Mouse (Mus musculus) lung, embryonic 14.5 days (tissue): Measurements from ENCODE around the gene Adi1. TPM values are rescaled to one million over a fixed set of nuclear protein-coding genes. Genes with fewer than 3 reads are reported as not detected.
A peak's percentile ranks its signal among the peaks of the same experiment; 100 is the strongest.

Experiments used
- ATAC-seq: fragments of 200-750 bp; cut with Nextera tagmentation; 2 replicates; pipeline ENCODE4 v1.8.0; 2017; ENCODE audit warnings: mild to moderate bottlenecking, moderate TSS enrichment, moderate library complexity; ENCODE audit not compliant: insufficient read depth
- DNase-seq: peaks from one replicate; pipeline ENCODE4 v3.0.0-alpha.2; 2015
- H3K27ac ChIP-seq: fragments of 300-500 bp; sonication (generic); 2 replicates; pipeline ENCODE4 v1.5.1; 2014; ENCODE audit warnings: low read depth, mild to moderate bottlenecking, moderate library complexity
- H3K27me3 ChIP-seq: fragments of 300-500 bp; sonication (generic); 2 replicates; pipeline ENCODE4 v1.6.1; 2014; ENCODE audit warnings: low read length, control low read depth; ENCODE audit not compliant: insufficient read depth
- H3K36me3 ChIP-seq: fragments of 300-500 bp; sonication (generic); 2 replicates; pipeline ENCODE4 v1.6.1; 2014; ENCODE audit warnings: control low read depth; ENCODE audit not compliant: insufficient read depth
- H3K4me1 ChIP-seq: fragments of 300-500 bp; sonication (generic); 2 replicates; pipeline ENCODE4 v1.6.1; 2014; ENCODE audit warnings: antibody characterized with exemption, control low read depth; ENCODE audit not compliant: insufficient read depth
- H3K4me2 ChIP-seq: fragments of 300-500 bp; sonication (generic); 2 replicates; pipeline ENCODE4 v1.6.1; 2014; ENCODE audit warnings: mild to moderate bottlenecking
- H3K4me3 ChIP-seq: fragments of 300-500 bp; sonication (generic); 2 replicates; pipeline ENCODE4 v1.5.1; 2014; ENCODE audit warnings: low read depth, low read length
- H3K9ac ChIP-seq: fragments of 300-500 bp; sonication (generic); 2 replicates; pipeline ENCODE4 v1.6.1; 2014
- H3K9me3 ChIP-seq: fragments of 300-500 bp; sonication (generic); 2 replicates; pipeline ENCODE4 v1.6.1; 2016; ENCODE audit warnings: low read depth, low read length, control low read depth
- CTCF ChIP-seq: IDR thresholded peaks from 2 replicates; pipeline ENCODE4 v1.5.1; 2016; ENCODE audit warnings: antibody characterized with exemption, low read depth
- WGBS: fragments of 180-500 bp; shearing (Covaris S2); extraction: QIAGEN DNeasy Blood & Tissue Kit; methylation state at CpG from one replicate; pipeline ENCODE4 v1.1.7; 2014; 5-methylcytosine and 5-hydroxymethylcytosine counted together
- polyA plus RNA-seq: library from polyadenylated mRNA; unstranded; fragments of >200 nt; fragmentation: Nextera tagmentation; extraction: Ambion mirVana; gene quantifications from 2 replicates; pipeline ENCODE4 v1.2.1, GENCODE M21; 2014

Gene Adi1
- polyA plus RNA-seq, 1 experiment from 2014 or later: 80.8 TPM

GRCm38 (mm10) chr12:28675925-28676209, 836 bp downstream of the Adi1 start:
- Histone ChIP-seq H3K4me3 (peak overlapping the region; percentile 53), H3K4me1 (peaks cover 9% of the 10 kb centered on the region), H3K27ac (peak overlapping the region; percentile 95), H3K9me3 (no peaks in the 10 kb centered on the region), H3K36me3 (peaks cover 9% of the 10 kb centered on the region), H3K9ac (peak overlapping the region; percentile 62), H3K27me3 (no peaks in the 10 kb centered on the region), H3K4me2 (peak overlapping the region; percentile 74)
- DNase-seq (no peak), ATAC-seq (0 out of 2 replicates have a peak, but pooled peaks have one; percentile 3)
- 51% methylated on average over 5 of the region's 5 CpGs for WGBS
- TF ChIP-seq CTCF: no peak

- no peak for TF ChIP-seq CTCF
- Histone ChIP-seq H3K4me1 (no peaks in the 10 kb centered on the region), H3K27ac (no peak overlapping the region), H3K9ac (no peak overlapping the region), H3K36me3 (peaks cover 21% of the 10 kb centered on the region), H3K9me3 (no peaks in the 10 kb centered on the region), H3K4me3 (no peak overlapping the region), H3K27me3 (no peaks in the 10 kb centered on the region), H3K4me2 (no peak overlapping the region)
- no peak for ATAC-seq
- DNase-seq: no peak
- WGBS: 87% methylated on average over 1 of the region's 1 CpGs
Measured at GRCm38 (mm10) chr12:28684674-28685073, 9.6 kb downstream of the Adi1 start.

GRCm38 (mm10) chr12:28685771-28686170, 10.7 kb downstream of the Adi1 start:
- TF ChIP-seq CTCF: no peak
- Histone ChIP-seq H3K4me3 (no peak overlapping the region), H3K9me3 (no peaks in the 10 kb centered on the region)

GRCm38 (mm10) chr12:28686199-28686879, 11.3 kb downstream of the Adi1 start:
- no peak overlapping the region for H3K4me3 ChIP-seq
- 64% methylated on average over 8 of the region's 8 CpGs for WGBS
- no peak overlapping the region for H3K4me2 ChIP-seq
- H3K9ac ChIP-seq: no peak overlapping the region
- no peak overlapping the region for H3K27ac ChIP-seq
- H3K36me3 ChIP-seq: peaks cover 28% of the 10 kb centered on the region
- no peaks in the 10 kb centered on the region for H3K27me3 ChIP-seq
- no peaks in the 10 kb centered on the region for H3K4me1 ChIP-seq
- ATAC-seq (no peak), DNase-seq (no peak)
- H3K9me3 ChIP-seq: no peaks in the 10 kb centered on the region
- TF ChIP-seq CTCF: no peak

More at GRCm38 (mm10) chr12:28685771-28686170, 10.7 kb downstream of the Adi1 start:
- Histone ChIP-seq H3K27me3 (no peaks in the 10 kb centered on the region), H3K36me3 (peaks cover 28% of the 10 kb centered on the region), H3K9ac (no peak overlapping the region), H3K4me1 (no peaks in the 10 kb centered on the region), H3K4me2 (no peak overlapping the region), H3K27ac (no peak overlapping the region)
- WGBS: 62% methylated on average over 3 of the region's 3 CpGs
- DNase-seq (no peak), ATAC-seq (no peak)

- no peak for TF ChIP-seq CTCF
- no peaks in the 10 kb centered on the region for H3K27me3 ChIP-seq
- ATAC-seq (no peak), DNase-seq (no peak)
- H3K4me3 ChIP-seq: no peak overlapping the region
- H3K4me2 ChIP-seq: no peak overlapping the region
- no peak overlapping the region for H3K9ac ChIP-seq
- H3K36me3 ChIP-seq: peaks cover 41% of the 10 kb centered on the region
- H3K4me1 ChIP-seq: no peaks in the 10 kb centered on the region
- H3K9me3 ChIP-seq: no peaks in the 10 kb centered on the region
- 85% methylated on average over 6 of the region's 6 CpGs for WGBS
- no peak overlapping the region for H3K27ac ChIP-seq
Measured at GRCm38 (mm10) chr12:28688996-28689395, 14.0 kb downstream of the Adi1 start.

GRCm38 (mm10) chr12:28690730-28691129, 15.7 kb downstream of the Adi1 start:
- Histone ChIP-seq H3K4me2 (no peak overlapping the region), H3K36me3 (peaks cover 46% of the 10 kb centered on the region), H3K27me3 (no peaks in the 10 kb centered on the region), H3K4me3 (no peak overlapping the region), H3K9ac (no peak overlapping the region), H3K4me1 (no peaks in the 10 kb centered on the region), H3K27ac (no peak overlapping the region), H3K9me3 (no peaks in the 10 kb centered on the region)
- ATAC-seq (no peak), DNase-seq (no peak)
- 92% methylated on average over 7 of the region's 7 CpGs for WGBS
- no peak for TF ChIP-seq CTCF

- DNase-seq (peak; percentile 48), ATAC-seq (peak; percentile 68)
- TF ChIP-seq CTCF: no peak
- Histone ChIP-seq H3K27me3 (no peaks in the 10 kb centered on the region), H3K4me1 (no peaks in the 10 kb centered on the region), H3K27ac (no peak overlapping the region), H3K36me3 (peaks cover 60% of the 10 kb centered on the region), H3K4me2 (no peak overlapping the region), H3K9ac (no peak overlapping the region), H3K9me3 (no peaks in the 10 kb centered on the region), H3K4me3 (no peak overlapping the region)
- WGBS: 27% methylated on average over 3 of the region's 3 CpGs
Measured at GRCm38 (mm10) chr12:28693738-28694137, 18.7 kb downstream of the Adi1 start.
